Mouse (Mus musculus) liver, embryonic 14.5 days (tissue): ENCODE data around the gene Rmi1. TPM values are rescaled to one million over a fixed set of nuclear protein-coding genes. Genes with fewer than 3 reads are reported as not detected.
"Not testable (repeated sequence)": the region's sequence is repeated elsewhere in the genome, so short reads cannot be mapped to it uniquely, and the experiment has no call there.

Experiments
- ATAC-seq: fragments of 200-750 bp; cut with Nextera tagmentation; 2 replicates; pipeline ENCODE4 v1.8.0; 2017; ENCODE audit warnings: moderate number of reproducible peaks, mild to moderate bottlenecking, moderate library complexity; ENCODE audit not compliant: insufficient read depth
- DNase-seq, 3 experiments: peaks; one replicate each; pipeline ENCODE4 v3.0.0-alpha.2; 2012 to 2013; ENCODE audit warnings: low read depth in 3 of 3, low spot score in 3 of 3
- H3K27ac ChIP-seq: fragments of 300-500 bp; sonication (generic); 2 replicates; pipeline ENCODE4 v1.5.1; 2014; ENCODE audit warnings: moderate library complexity, mild to moderate bottlenecking, control low read depth, inconsistent platforms
- H3K27me3 ChIP-seq: fragments of 300-500 bp; sonication (generic); 2 replicates; pipeline ENCODE4 v1.6.1; 2014; ENCODE audit warnings: mild to moderate bottlenecking, low read length, moderate library complexity; ENCODE audit not compliant: control insufficient read depth, insufficient read depth
- H3K36me3 ChIP-seq: fragments of 300-500 bp; sonication (generic); replicated peaks from 2 replicates; pipeline ENCODE4 v1.6.1; 2014; ENCODE audit warnings: low read depth; ENCODE audit not compliant: control insufficient read depth, insufficient read depth
- H3K4me1 ChIP-seq, 2 experiments: fragments of 200-500 bp in 1 of 2; fragments of 300-500 bp in 1 of 2; sonication (generic) in 1 of 2; replicated peaks; 2 replicates each; pipeline ENCODE4 v1.6.1; 2012 to 2014; ENCODE audit warnings: antibody characterized with exemption in 1 of 2, inconsistent platforms in 1 of 2, low read length in 1 of 2; ENCODE audit not compliant: control insufficient read depth in 2 of 2, insufficient read depth in 2 of 2
- H3K4me2 ChIP-seq: fragments of 300-500 bp; sonication (generic); 2 replicates; pipeline ENCODE4 v1.6.1; 2014; ENCODE audit warnings: low read depth, mild to moderate bottlenecking, control low read depth, moderate library complexity
- H3K4me3 ChIP-seq, 2 experiments: fragments of 200-500 bp in 1 of 2; fragments of 300-500 bp in 1 of 2; sonication (generic) in 1 of 2; 2 replicates each; pipeline ENCODE4 v1.5.1; 2012 to 2014; ENCODE audit warnings: low read depth in 2 of 2, low read length in 2 of 2, mild to moderate bottlenecking in 2 of 2, control low read depth in 1 of 2, inconsistent platforms in 1 of 2, moderate library complexity in 1 of 2; ENCODE audit not compliant: insufficient read depth in 1 of 2
- H3K9ac ChIP-seq: fragments of 300-500 bp; sonication (generic); replicated peaks from 2 replicates; pipeline ENCODE4 v1.6.1; 2014; ENCODE audit warnings: mild to moderate bottlenecking, control low read depth, moderate library complexity
- H3K9me3 ChIP-seq: fragments of 300-500 bp; sonication (generic); 2 replicates; pipeline ENCODE4 v1.6.1; 2016; ENCODE audit warnings: low read length, mixed read lengths; ENCODE audit not compliant: control insufficient read depth
- CTCF ChIP-seq: IDR thresholded peaks from 2 replicates; pipeline ENCODE4 v1.5.1; 2016; ENCODE audit warnings: antibody characterized with exemption, low read depth, control low read depth
- EP300 ChIP-seq: IDR thresholded peaks from 2 replicates; pipeline ENCODE4 v1.6.1; 2016; ENCODE audit warnings: antibody characterized with exemption, low read depth
- WGBS: fragments of 180-500 bp; shearing (Covaris S2); extraction: QIAGEN DNeasy Blood & Tissue Kit; methylation state at CpG from one replicate; pipeline ENCODE4 v1.1.7; 2014; ENCODE audit not compliant: insufficient replicate concordance; 5-methylcytosine and 5-hydroxymethylcytosine counted together
- microRNA counts: library from miRNA; unstranded; fragments of <30 nt; microRNA quantifications from one replicate; lab custom pipeline; 2016
- microRNA-seq: library from miRNA; unstranded; fragments of <30 nt; microRNA quantifications from one replicate; pipeline ENCODE4, GENCODE M21; 2016
- polyA plus RNA-seq, 2 experiments: library from polyadenylated mRNA; depleted of rRNA in 1 of 2; stranded (reverse) in 1 of 2; unstranded in 1 of 2; fragments of >200 nt; fragmentation: Nextera tagmentation in 1 of 2; extraction: Ambion mirVana in 1 of 2; gene quantifications; 2 replicates each; pipeline versions ENCODE4 v1.2.1 to v1.2.3; 2012 to 2014

Rmi1 gene
- polyA plus RNA-seq, 2 experiments, result 8.0 to 11.0 TPM

DNA sequence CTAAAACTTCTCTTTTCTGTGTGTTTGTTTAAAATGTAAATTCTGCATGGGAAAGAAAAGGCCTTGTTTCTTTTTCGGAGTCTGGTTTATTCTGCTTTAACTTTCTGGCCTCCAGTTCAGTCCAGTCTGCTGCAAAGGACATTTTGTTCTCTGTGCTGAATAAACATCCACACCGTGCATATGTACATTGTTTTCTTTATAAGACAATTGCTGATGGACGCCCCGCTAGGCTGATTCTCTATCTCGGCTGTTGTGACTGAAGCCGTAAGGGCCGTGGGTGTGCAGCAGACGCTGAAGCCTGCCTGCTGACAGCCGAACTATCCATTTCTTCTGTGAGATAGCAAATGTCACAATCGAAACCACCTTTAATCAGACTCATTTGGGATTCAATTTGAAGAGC is 54.5 kb downstream of the Rmi1 start:
- Histone ChIP-seq H3K4me2 (no peak overlapping the region), H3K27ac (no peak overlapping the region), H3K9ac (no peak overlapping the region), H3K4me1 (no peaks in the 10 kb centered on the region; a peak in 1 of 4 replicates), H3K9me3 (no peaks in the 10 kb centered on the region), H3K27me3 (peaks cover 26% of the 10 kb centered on the region), H3K4me3 (no peak overlapping the region), H3K36me3 (no peaks in the 10 kb centered on the region)
- TF ChIP-seq EP300 (no peak), CTCF (no peak)
- DNase-seq (no peak), ATAC-seq (no peak)
- 66% methylated on average over 10 of the region's 10 CpGs for WGBS

DNA sequence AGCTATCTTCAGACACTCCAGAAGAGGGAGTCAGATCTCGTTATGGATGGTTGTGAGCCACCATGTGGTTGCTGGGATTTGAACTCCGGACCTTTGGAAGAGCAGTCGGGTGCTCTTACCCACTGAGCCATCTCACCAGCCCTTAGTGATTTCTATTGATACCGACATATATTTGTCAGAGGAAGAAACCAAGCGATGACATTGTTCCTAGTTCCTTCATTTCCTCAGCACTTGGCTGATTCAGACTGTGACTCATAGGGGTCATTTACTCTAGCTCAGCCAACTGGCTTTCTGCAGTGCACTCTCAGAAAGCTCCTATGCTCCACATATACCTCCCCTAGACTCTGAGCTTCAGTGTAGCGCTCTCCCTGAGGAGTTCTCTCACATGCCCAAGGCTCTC is 56.8 kb downstream of the Rmi1 start:
- not testable (repeated sequence) for H3K4me3 ChIP-seq, ATAC-seq, H3K9me3 ChIP-seq, H3K36me3 ChIP-seq, DNase-seq, H3K4me1 ChIP-seq, H3K9ac ChIP-seq, H3K4me2 ChIP-seq, H3K27ac ChIP-seq, H3K27me3 ChIP-seq
- WGBS, result 64% methylated on average over 5 of the region's 6 CpGs

MicroRNA genes within 50 kb of the gene (microRNA counts, 519-probe panel; counts per million panel counts)
- microRNA mmu-miR-7a (lab: Ali Mortazavi, UCI), result 2,796 counts per million, percentile 4 among the panel's probes with 10 or more counts

Small RNA genes within 50 kb of the gene (microRNA-seq; reads per million reads assigned to microRNA genes)
- gene Mir7-1, result 277 reads per million, percentile 60 among the genes with 10 or more reads in this experiment

Other genes with a start within 250 kb of the Rmi1 start
- gene Idnk, start 244.6 kb upstream of the Rmi1 start, polyA plus RNA-seq (2012; rRNA removed), result 5.8 and 6.9 TPM in 2 replicates
- 17.7 and 18.3 TPM in 2 replicates for gene Idnk, start 244.6 kb upstream of the Rmi1 start, polyA plus RNA-seq (2014; fragmentation: Nextera tagmentation; extraction: Ambion mirVana)
- gene Ubqln1, start 186.6 kb upstream of the Rmi1 start, polyA plus RNA-seq (2012; rRNA removed), result 28.8 and 32.6 TPM in 2 replicates
- gene Ubqln1, start 186.6 kb upstream of the Rmi1 start, polyA plus RNA-seq (2014; fragmentation: Nextera tagmentation; extraction: Ambion mirVana), result 28.6 and 33.7 TPM in 2 replicates
- 1.5 and 4.8 TPM in 2 replicates for gene Gkap1, start 126.5 kb upstream of the Rmi1 start, polyA plus RNA-seq (2012; rRNA removed)
- gene Gkap1, start 126.5 kb upstream of the Rmi1 start, polyA plus RNA-seq (2014; fragmentation: Nextera tagmentation; extraction: Ambion mirVana), result 2.9 and 3.8 TPM in 2 replicates
- 0.06 and 0.07 TPM in 2 replicates for gene Kif27, start 43.1 kb upstream of the Rmi1 start, polyA plus RNA-seq (2012; rRNA removed)
- 0.04 and 0.05 TPM in 2 replicates for gene Kif27, start 43.1 kb upstream of the Rmi1 start, polyA plus RNA-seq (2014; fragmentation: Nextera tagmentation; extraction: Ambion mirVana)
- gene 2210016F16Rik, start 17.0 kb upstream of the Rmi1 start, polyA plus RNA-seq (2012; rRNA removed), result 8.5 and 9.3 TPM in 2 replicates
- gene 2210016F16Rik, start 17.0 kb upstream of the Rmi1 start, polyA plus RNA-seq (2014; fragmentation: Nextera tagmentation; extraction: Ambion mirVana), result 20.2 and 21.9 TPM in 2 replicates
- 192 and 260 TPM in 2 replicates for gene Hnrnpk, start 1.1 kb downstream of the Rmi1 start, polyA plus RNA-seq (2012; rRNA removed)
- gene Hnrnpk, start 1.1 kb downstream of the Rmi1 start, polyA plus RNA-seq (2014; fragmentation: Nextera tagmentation; extraction: Ambion mirVana), result 584 and 624 TPM in 2 replicates
- 0.01 TPM in 1 of 2 replicates, not detected in the other for gene Slc28a3, start 208.6 kb downstream of the Rmi1 start, polyA plus RNA-seq (2012; rRNA removed)
- gene Slc28a3, start 208.6 kb downstream of the Rmi1 start, polyA plus RNA-seq (2014; fragmentation: Nextera tagmentation; extraction: Ambion mirVana), result not detected in 2 replicates